Mouse (Mus musculus): Measurements from ENCODE around the gene Dnajc8.

Dnajc8 gene

DNA sequence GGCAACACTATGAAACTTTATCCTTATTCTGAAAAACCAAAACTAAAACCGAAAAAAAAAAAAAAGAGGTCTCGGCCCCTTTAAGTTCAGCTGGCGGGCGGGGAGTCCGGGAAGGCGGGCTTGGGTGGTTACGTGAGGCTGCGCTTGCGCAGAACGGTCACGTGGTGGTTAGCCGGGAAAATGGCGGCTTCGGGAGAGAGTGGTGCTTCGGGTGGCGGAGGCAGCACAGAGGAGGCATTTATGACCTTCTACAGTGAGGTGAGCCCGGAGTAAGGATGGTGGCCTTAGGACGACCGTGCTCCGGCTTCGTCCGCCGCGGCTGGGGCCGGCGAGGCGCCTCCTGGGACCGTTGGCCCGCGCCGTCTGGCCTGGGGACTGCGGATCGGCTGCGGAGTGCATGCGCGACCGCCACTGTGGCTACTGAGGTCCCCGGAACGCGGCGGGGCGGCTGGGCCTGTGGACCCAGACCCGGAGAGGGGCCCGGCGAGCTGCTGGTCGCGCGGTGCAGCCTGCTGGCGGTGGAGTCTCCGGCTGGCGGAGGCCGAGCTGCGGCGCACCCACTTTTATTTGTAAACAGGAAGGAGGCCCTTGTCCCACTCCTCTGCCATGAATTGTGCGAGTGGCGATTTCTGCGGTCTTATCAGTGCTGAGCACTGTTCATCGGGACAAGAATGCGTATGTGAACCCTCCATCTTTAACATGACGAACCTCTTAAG, at the start of gene Dnajc8:
Gene Dnajc8 (plus strand): TSS at position 145 of the 716 bp plus-strand sequence.
- peak; percentile 71 for ATAC-seq (ENCODE audit: low TSS enrichment)

DNA sequence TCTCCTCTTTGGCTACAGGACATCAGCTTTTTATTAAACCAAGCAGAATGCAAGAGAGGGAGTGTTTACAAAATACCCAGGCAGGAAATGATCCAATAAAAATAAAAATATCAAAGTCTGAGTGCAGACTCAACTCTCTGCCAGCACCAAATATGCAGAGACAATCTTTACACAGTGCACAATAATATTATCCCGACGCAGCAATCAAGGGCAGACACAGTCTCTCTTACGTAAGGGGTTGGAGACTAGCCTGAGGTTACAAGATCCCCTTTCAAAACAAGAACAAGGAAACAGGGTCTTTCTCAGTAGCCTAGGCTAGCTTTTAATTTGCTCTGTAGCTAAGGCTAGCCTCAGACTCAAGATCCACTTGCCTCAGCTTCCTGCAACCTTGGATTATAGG, 46.8 kb upstream of the Dnajc8 start:
- no peak for ATAC-seq (ENCODE audit: low TSS enrichment)

DNA sequence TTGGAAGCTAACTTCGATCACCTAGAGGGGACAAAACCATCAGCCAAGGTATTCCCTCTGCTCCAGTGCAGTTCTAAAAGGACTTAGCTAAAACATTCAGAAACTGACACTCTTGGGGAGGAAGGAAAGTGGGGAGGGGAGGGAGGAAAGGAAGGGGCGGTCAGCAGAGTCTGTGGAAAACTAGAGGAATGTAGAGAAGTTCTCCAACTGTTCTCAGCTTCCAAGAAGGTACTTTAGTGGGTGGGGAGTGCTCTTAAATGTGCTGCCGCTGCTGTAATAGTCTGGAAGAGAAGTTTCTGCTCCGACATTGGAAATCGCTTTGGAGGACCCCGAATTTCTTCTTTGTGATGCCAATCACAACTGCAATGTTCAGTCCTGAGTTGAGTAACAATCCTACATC, 46.4 kb upstream of the Dnajc8 start:
- no peak for ATAC-seq (ENCODE audit: low TSS enrichment)

DNA sequence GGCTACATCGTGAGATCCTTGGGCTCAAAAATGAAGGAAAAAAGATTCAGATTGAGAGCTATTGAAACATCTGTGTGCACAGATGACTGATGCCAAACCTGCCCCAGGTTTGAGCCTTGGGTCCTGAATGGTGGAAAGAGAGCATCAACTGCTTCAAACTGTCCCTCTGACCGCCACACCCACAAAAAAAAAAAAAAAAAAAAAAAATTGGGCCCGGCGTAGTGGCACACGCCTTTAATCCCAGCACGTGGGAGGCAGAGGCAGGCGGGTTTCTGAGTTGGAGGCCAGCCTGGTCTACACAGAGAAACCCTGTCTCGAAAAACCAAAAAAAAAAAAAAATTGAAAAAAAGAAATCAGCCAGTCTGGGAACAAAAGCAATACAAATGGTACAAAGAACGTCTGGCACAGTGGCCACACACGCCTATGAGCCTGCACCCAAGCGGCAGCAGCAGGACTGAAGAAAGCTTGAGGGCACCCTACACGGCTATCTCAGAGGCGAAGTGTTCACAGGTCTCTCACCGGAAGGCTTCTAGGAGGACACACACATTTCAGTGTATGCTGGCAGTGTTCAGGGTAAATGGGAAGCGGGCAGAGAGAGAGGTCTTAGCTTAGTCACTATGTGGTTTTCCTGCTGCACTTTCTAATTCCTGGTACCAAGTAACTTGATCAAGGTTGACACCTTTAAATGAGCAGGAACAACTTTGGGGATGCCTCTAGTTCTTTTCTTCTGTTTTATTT, 44.9 kb upstream of the Dnajc8 start:
- ATAC-seq (ENCODE audit: low TSS enrichment) = no peak

DNA sequence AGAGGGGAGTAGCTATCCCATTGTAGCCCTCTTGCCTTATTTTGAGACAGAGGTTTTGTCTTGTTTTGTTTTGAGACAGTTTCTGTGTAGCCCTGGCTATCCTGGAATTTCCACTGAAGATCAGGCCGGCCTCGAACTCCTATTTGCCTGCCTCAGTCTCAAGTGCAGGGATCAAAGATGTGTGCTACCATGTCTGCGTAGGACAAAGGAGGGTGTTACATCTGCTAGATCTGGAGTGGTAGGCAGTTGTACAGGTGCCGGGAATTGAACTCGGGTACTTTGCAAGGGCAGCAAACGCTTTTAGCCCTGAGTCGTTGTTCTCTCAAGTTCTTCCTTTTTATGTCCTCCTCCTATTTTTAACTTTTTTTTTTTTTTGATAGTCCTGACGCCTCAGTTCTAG, 44.3 kb upstream of the Dnajc8 start:
- ATAC-seq (ENCODE audit: low TSS enrichment) = no peak

DNA sequence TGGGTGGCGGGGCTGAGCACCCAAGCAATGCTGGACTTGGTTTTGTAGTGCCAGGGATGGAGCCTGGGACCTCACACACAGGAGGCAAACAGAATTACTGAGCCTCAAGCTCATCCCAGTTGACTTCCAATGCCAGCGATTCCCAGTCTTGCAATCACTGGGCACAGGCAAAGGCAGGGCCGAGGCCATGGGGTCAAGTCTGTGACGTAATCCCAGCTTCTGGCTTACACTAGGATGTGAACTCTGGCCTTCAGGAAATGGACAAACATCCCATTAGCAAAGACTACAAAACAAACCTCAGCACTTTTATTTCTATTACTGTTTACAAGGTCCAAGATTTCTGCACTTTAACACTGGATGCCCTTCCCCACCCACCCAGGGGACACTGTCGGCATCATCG, 43.6 kb upstream of the Dnajc8 start:
- ATAC-seq (ENCODE audit: low TSS enrichment) = no peak

DNA sequence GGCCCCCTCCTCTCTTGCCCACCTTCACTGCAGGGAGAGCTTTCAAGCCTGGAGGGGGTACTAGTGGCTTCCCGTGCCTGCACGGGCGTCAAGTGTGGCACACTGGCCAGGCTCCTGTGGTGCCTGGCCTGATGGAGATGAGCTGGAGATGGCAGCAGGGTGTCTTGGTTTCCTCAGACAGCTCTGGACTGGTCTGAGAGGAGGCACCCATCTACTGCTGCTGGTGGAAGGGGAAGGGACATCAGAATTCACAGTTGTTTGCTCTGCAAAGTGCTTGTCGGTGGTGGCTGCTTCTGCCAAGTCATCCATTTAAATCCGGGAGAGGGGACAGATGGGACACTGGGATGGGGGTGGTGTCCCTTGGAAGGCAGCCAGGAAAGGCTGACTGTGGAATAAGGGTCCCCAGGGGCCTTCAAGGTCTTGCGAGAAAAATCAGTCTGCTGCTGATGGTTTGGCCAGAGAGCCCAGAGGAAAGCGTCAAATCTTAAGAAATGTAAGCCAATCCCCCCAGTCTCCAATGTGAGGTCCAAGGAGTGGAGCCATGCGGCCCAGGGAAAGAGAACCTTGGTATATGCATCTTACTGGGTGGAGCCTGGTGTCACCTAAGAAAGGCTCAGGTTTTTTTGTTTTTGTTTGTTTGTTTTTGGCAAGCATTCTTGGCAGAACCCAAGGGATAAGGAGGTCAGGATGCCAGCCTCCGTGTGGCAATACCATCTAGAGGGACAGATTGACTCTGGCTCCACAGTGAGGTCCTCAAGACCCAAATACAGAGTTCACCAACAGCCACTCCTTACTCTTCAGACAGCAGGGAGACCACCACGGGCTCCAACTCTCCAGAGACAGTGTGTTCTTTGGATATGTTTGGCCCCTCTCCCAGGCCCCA, 42.9 kb upstream of the Dnajc8 start:
- ATAC-seq (ENCODE audit: low TSS enrichment) = no peak

DNA sequence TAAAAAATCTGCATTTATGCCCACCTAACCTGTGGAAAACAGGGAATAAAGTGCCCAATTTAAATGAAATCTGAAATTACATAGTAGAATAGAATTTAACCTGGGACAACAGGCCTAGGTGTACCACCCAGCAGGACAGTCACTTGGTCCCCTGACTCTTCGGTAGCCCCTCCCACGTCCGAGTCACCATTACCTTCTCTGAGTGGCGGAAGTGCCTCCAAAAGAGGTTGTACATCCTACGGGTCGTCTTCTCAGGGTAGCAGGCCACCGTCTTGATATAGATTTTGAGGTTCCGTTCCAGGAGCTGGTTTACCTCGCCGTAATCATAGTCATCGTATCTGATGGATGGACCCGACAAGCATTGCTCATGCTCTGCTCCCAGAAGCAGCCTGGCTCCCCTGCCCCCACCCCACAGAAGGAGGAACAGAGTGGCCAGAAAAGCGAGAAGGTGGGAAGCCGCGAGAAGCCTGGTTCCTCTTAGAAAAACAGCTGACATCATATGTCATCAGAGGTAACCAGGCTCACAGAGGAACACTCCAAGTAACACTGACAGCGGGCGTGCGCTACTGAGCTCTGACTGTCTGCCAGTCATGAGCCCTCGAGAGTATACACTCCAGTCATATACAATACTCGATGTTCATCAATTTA, 41.0 kb upstream of the Dnajc8 start:
- ATAC-seq (ENCODE audit: low TSS enrichment) = no peak; the same call in 1 of the 2 replicates

DNA sequence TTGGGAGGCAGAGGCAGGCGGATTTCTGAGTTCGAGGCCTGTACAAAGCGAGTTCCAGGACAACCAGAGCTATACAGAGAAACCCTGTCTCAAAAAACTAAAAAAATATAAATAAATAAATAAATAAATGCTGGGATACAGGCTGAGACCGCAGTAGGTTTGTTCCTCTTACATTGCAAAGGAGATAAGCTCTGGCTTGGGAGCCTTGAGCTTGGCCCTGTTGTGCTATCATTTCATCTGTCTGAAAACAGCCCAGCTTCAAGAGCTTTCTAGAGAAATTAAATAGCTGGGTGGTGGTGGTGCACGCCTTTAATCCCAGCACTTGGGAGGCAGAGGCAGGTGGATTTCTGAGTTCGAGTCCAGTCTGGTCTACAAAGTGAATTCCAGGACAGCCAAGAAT, 33.7 kb upstream of the Dnajc8 start:
- ATAC-seq (ENCODE audit: low TSS enrichment) = no peak

DNA sequence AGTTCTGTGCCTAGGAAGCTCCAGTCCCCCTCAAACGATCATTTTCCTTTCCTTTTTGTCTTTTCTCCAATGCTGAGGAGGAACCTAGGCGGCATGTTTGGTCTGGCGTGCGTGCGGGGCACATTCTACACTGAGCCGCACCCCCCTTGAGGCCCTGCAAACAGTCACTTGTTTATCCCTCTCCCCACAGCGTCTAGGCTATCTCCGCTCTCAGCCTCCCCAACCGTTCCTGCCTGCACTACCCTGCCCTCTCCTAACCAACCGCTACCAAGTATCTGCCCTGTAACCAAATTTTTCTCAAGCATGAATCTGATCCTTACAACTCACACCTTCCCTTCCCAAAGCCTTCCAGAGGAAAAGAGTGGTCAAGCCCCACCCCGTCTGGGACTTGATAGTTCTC, 32.0 kb upstream of the Dnajc8 start:
- ATAC-seq (ENCODE audit: low TSS enrichment) = no peak

DNA sequence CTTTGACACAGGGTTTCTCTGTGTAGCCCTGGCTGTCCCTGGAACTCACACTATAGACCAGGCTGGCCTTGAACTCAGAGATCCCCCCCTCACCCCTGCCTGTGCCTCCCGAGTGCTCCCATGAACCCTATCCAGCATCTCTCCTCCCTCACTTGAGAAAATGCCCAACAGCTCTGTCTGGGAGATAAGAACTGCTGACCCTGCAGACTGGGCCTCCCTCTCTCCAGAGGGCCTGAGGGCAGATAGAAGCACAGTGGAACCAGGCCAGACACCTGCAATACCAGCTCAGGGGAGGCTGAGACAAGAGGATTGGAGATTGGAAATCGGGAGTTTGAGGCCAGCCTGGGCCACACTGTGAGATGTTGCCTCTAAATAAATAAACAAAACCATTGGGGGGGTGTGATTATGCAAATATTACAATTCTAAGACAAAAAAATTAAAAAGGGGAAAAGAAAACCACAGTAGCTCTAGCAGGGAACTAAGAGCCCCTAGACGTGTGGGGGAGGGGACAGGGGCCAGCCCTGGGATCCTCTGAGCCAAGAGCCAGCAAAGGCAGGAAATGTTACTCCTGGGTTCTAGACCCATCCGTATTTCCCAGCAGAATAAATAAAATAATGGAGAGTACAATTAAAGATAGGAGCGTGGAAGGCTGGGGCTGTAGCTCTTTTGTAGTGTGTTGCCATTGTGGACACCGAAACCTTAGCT, 30.2 kb upstream of the Dnajc8 start:
- ATAC-seq (ENCODE audit: low TSS enrichment) = no peak

DNA sequence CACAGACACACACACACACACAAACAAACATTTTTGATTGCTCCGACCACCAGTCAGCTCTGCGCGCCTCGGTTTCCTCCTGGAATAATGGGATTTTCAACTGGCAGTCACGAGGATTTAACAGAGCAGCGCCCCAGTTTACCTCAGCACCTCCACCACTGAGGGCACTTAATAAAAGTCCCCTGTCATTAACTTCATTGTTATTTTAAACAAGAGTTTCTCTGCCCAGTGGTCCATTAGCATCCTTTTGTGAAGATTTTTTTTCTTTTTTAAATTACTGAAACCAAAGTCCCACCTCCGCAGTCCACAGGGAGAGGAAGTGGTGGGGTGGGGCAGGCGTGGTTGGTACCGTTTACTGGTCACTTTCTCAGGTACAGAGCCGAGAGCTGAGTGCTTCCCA, 29.6 kb upstream of the Dnajc8 start:
- ATAC-seq (ENCODE audit: low TSS enrichment) = no peak

DNA sequence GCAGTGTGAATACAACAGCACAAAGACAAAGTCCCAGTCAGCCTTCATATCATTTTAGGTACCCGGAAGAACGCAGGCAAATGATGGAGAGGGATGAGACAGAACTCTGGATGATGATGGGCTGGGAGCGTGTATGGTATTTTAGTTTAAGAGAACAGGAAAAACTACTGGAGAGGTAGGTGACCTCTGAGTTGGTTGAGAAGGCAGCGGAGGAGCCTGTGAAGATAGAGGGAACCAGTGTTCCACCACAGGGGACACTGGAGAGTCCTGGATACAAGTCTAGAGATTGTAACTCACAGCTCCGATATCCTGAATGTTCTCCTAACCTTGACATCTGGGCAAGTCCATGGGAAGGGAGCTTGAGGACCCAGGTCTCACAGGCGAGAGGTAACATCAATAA, 29.1 kb upstream of the Dnajc8 start:
- ATAC-seq (ENCODE audit: low TSS enrichment) = no peak

DNA sequence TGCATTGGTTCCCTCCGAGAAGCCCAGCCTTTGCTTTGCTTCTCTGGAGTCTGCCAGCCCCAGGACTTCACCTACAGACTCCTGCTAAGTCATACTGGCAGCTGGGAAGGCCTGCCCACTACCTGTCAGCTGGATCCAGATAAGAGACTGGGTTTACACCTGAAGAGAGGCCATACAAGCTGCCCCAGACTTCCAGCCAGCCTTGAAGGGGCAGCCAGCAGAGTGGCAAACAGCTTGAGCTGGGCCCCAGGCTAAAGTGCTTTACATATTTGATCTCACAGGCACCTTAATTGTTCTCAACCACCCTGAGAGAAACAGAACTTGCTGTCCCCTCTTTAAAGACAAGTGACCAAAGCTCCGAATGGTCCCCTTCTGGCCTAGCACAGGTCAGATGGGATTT, 28.1 kb upstream of the Dnajc8 start:
- no peak for ATAC-seq (ENCODE audit: low TSS enrichment)

DNA sequence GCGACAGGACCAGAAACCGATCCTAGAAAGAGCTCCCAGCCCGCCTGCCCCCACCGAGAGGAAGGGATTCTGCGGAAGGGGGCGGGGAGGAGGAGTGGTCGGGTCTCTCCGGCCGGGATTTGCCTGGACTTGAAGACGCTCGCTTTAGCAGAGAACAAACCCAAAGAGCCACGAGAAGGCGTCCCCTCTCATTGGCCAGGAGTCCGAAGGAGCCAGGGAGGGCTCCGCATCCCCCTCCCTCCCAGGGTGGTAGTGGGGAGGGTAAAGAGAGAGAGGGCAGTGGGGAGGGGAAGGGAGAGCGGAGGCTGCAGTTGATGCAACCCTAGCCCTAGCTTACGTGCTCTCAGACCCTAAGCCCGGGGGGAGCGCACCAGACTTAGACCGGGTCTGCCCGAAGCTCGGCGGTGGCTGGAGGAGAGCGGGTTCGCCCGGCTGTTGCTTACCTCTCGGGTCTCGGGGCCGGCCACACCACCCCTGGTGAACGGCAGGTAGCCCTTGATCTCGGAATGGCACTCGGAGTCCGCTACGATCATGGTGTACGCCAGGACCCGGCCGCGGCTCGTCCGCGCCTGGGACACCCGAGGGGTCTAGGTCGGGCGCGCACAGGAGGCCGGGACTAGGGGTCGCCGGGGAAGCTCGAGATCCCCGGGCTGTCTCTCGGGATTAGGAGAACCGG, 25.6 kb upstream of the Dnajc8 start:
- ATAC-seq (ENCODE audit: low TSS enrichment) = peak; percentile 53

DNA sequence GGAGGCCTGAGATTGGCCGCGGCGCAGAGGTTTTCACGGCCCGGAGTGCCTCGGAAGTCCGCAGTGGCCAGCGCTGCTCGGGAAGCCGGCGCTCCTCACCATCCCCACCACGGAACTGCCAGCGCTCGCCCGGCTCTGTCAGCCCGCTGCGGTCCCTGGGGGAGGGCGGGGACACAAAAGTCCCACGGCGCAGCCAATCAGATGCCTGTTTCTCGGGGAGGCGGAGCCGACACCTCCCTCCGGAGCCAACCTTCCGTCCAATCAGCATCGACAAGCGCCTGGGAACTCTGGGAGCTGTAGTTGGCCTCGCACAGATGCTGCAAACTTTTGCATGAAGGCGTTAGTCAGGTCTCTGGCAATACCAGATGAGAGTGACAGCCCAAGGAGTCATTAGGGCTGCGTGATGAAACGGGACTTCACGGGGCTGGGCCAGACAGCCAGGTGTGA, 25.0 kb upstream of the Dnajc8 start, which contains the start of gene Sesn2:
Gene Sesn2 (minus strand): TSS at position 150 of the 447 bp plus-strand sequence.
- ATAC-seq (ENCODE audit: low TSS enrichment) = peak; percentile 96

DNA sequence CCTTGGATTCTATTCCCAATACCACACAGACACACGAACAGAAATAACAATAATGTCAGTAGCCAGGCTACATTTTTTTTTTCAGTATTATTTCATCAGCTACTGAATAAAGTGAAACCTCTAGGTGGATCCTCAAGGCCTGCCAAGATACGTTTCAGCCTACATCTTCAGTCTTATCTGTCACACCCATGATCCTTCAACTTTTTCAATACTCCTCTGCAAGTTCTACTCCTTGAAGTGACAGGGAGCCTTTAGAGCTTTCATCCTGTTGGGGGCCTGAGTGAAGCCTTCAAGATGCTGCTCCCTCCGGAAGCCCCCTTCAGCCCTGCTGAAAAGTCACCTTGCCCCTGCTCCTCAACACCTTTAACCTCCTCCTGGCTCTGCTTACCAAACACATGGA, 23.3 kb upstream of the Dnajc8 start:
- ATAC-seq (ENCODE audit: low TSS enrichment) = no peak

DNA sequence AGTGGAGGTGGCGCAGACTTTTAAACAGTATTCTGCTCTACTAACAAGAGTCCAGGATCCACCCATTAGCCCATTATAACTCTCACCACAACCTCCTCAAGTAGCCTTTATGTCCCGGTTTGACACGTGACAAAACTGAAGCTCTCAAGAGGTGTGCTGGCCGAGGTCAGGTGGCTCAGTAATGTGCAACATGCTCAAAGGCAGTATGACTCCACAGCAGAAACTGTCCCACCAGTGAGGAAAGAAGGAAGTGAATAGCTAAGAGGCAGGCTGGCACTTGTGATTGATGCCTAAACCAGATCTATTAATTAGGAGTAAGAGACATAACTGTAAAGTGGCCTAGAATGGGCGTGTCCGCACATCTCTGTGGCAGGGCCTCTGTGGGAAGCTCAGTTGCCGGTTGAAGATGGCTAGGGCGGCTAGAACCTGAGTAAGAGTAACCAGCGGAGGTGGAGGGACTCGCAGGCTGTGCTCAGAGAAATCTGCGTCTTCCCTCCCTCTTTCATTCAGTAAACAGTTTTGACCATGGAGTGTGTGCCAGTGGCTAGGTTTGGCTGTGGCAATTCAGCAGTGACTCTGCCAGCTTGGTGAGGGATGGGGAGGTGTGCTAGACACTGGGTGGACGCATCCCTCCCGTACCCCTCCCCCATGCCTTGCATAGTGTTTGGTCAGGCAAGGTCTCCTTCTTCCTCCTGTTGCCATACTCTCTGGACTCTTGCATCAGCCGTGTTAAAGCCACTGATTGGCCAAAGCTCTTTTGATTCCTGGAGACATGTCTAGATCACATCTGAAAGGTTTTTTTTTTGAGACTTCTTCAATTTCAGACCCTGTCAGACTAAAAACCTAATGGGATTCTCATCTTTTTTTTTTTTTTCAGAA, 21.7 kb upstream of the Dnajc8 start:
- ATAC-seq (ENCODE audit: low TSS enrichment) = no peak

DNA sequence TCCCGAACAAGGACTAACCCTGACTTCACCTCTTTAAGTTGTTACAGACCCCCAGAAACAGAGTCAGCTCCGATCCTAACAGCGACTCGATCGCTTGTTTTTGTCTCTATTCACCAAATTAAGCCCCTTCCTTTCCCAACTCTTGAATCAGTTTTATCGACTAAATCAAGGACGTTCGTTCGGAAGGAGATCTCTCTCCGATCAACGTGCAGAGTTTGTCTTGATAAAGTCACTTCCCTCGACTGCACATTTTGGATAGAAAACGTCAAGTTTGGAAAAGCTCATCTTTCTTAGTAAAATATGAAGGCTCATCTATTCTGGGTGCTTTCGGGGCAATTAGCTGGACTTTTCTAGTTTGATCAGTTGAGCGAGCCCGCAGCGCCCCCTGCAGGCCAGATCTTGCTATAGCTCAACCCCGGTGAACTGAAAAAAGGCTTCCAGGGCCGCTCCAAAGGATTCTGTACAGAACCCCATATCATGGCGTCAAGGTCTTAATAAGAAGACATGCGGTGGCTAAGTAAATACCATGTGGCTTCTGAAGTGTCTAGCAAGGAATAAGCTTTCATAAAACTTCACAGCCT, 20.7 kb upstream of the Dnajc8 start:
- peak; percentile 44; the same call in 1 of the 2 replicates for ATAC-seq (ENCODE audit: low TSS enrichment)

Measured in frontal cortex, adult (tissue).